Mouse (Mus musculus) spleen, postnatal 4 days (tissue): Measurements from ENCODE around the gene Gm21704.
"Not testable (repeated sequence)": the region's sequence is repeated elsewhere in the genome, so short reads cannot be mapped to it uniquely, and the experiment has no call there.

Experiments
- DNase-seq, 2 experiments: peaks; one replicate each; pipeline ENCODE4 v3.0.0; 2022; ENCODE audit warnings: low spot score in 2 of 2

The Gm21704 gene

DNA sequence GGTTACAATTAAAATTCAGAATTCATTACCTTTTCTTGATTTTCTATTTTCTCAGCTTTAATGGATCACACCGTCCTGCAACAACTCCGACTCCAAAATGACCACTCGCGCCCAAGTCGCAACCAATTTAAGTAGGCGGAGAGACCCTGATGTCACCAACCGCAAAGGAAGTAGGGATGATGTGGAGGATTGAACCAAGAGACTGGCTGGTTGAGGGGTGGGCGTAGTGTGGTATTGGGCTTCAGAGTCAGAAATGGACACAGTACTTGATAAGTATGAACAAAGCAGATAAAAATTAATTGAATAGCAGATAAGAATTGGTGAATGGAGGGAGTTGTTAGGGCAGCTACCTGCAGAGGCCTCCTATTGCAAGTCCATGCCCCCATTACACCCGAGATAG is at the start of gene Gm21704, which contains the start of gene Gm21708:
Gene Gm21704, minus strand, starts transcription at position 101 of the 400 bp plus-strand sequence.
Gene Gm21708, minus strand, starts transcription at position 101 of the 400 bp plus-strand sequence.
- DNase-seq, result not testable (repeated sequence)

GRCm38 (mm10) chrY:3345229-3345628 is 64.7 kb downstream of the Gm21704 start, which contains the start of gene Gm21693:
TSS of gene Gm21693 (minus strand) at chrY:3345329.
- not testable (repeated sequence) for DNase-seq

- DNase-seq, result peak in 1 of 2 experiments; percentile 48
Observed at GRCm38 (mm10) chrY:3340661-3341060, 69.3 kb downstream of the Gm21704 start.
